Mouse (Mus musculus) adrenal gland, adult 10 weeks (tissue): ENCODE data around the gene Galnt9. TPM values are rescaled to one million over a fixed set of nuclear protein-coding genes. Genes with fewer than 3 reads are reported as not detected.

Experiments
- polyA plus RNA-seq: library from polyadenylated mRNA; stranded (reverse); fragments of 350-450 nt; fragmentation: Illumina TruSeq; extraction: RNeasy Lipid Tissue Mini Kit (QIAGEN cat#74804); gene quantifications from one replicate; pipeline ENCODE4 v1.2.3, GENCODE M21; 2014; ENCODE audit warnings: low read depth, low replicate concordance

The Galnt9 gene
- polyA plus RNA-seq: not detected

DNA sequence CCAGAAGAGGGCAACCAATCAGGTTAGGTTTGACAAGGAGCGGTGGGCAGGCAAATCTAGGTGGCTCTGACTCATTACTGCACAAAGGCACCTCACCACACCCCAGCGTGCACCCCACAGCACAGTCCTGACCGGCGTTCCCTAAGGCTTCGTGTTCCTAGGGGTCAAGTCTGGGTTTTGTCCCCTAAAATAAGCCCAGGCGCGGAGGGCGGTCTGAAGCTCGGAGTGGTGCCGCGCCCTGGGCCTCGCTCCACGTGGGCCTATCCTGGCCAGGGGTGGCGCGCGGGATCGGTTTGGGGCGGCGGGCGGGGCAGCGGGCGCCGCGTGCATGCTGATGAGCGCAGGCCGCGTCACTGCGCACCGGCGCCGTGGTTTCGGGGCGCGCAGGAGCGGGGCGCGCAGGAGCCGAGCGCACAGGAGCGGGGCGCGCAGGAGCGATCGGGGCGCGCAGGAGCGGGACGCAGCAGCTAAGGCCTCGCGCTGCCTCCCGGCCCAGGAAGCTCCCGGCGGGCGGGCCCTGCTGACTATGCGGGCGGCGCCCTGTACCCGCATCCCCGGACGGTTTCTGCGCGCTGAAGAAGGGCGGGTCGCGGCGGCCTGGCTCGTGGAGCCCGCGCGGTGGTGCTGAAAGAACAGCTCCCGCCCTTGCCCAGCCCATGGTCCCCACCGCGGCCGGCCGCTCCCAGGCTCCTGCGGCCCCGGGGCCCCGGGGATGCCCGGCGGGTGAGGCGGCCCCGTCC, at the start of gene Galnt9:
Gene Galnt9 (plus strand): TSS at position 405 of the 740 bp plus-strand sequence.

GRCm38 (mm10) chr5:110652719-110653648, 108.8 kb downstream of the Galnt9 start, which contains the start of the genes Noc4l and Ddx51:
Gene Noc4l (minus strand): TSS chr5:110653417.
Gene Ddx51 (plus strand): TSS chr5:110653451.

Other genes starting within 250 kb of the Galnt9 start
- gene P2rx2, start 201.1 kb upstream of the Galnt9 start, polyA plus RNA-seq: not detected
- not detected for gene Lrcol1, start 199.6 kb upstream of the Galnt9 start, polyA plus RNA-seq
- gene Fbrsl1, start 95.9 kb upstream of the Galnt9 start, polyA plus RNA-seq: 6.1 TPM
- gene Noc4l, start 109.1 kb downstream of the Galnt9 start, polyA plus RNA-seq: 2.9 TPM
- 7.4 TPM for gene Ddx51, start 109.1 kb downstream of the Galnt9 start, polyA plus RNA-seq
- 19.5 TPM for gene Ep400, start 226.4 kb downstream of the Galnt9 start, polyA plus RNA-seq
- 1.2 TPM for gene Pus1, start 236.3 kb downstream of the Galnt9 start, polyA plus RNA-seq